Mouse (Mus musculus) stomach, embryonic 15.5 days (tissue): Measurements from ENCODE around the gene Mrgpra2b. TPM values are rescaled to one million over a fixed set of nuclear protein-coding genes. Genes with fewer than 3 reads are reported as not detected.
"Not testable (repeated sequence)": the region's sequence is repeated elsewhere in the genome, so short reads cannot be mapped to it uniquely, and the experiment has no call there.

Source experiments
- ATAC-seq: fragments of 200-750 bp; cut with Nextera tagmentation; 2 replicates; pipeline ENCODE4 v1.8.0; 2017; ENCODE audit warnings: low read depth, moderate number of reproducible peaks, moderate TSS enrichment; ENCODE audit not compliant: insufficient read depth, low FRiP score
- H3K27ac ChIP-seq: fragments of 300-500 bp; sonication (generic); 2 replicates; pipeline ENCODE4 v1.5.1; 2015; ENCODE audit warnings: mild to moderate bottlenecking, inconsistent platforms
- H3K27me3 ChIP-seq: fragments of 300-500 bp; sonication (generic); replicated peaks from 2 replicates; pipeline ENCODE4 v1.6.1; 2015; ENCODE audit warnings: inconsistent platforms
- H3K36me3 ChIP-seq: fragments of 300-500 bp; sonication (generic); 2 replicates; pipeline ENCODE4 v1.6.1; 2015; ENCODE audit warnings: inconsistent platforms
- H3K4me1 ChIP-seq: fragments of 300-500 bp; sonication (generic); 2 replicates; pipeline ENCODE4 v1.6.1; 2015; ENCODE audit warnings: inconsistent platforms
- H3K4me2 ChIP-seq: fragments of 300-500 bp; sonication (generic); 2 replicates; pipeline ENCODE4 v1.6.1; 2015; ENCODE audit warnings: mild to moderate bottlenecking, inconsistent platforms
- H3K4me3 ChIP-seq: fragments of 300-500 bp; sonication (generic); replicated peaks from 2 replicates; pipeline ENCODE4 v1.5.1; 2015; ENCODE audit warnings: inconsistent platforms
- H3K9ac ChIP-seq: fragments of 300-500 bp; sonication (generic); 2 replicates; pipeline ENCODE4 v1.6.1; 2015; ENCODE audit warnings: inconsistent platforms
- H3K9me3 ChIP-seq: fragments of 300-500 bp; sonication (generic); 2 replicates; pipeline ENCODE4 v1.6.1; 2016; ENCODE audit warnings: inconsistent platforms
- WGBS: fragments of 180-500 bp; shearing (Covaris S2); methylation state at CpG from one replicate; pipeline ENCODE4 v1.1.7; 2015; 5-methylcytosine and 5-hydroxymethylcytosine counted together
- polyA plus RNA-seq: library from polyadenylated mRNA; unstranded; fragments of >200 nt; fragmentation: Nextera tagmentation; extraction: Ambion mirVana; gene quantifications from 2 replicates; pipeline ENCODE4 v1.2.1, GENCODE M21; 2015

The Mrgpra2b gene
- 0.21 and 0.50 TPM in 2 replicates for polyA plus RNA-seq

- Histone ChIP-seq H3K27ac (no peak within 1 kb of the TSS), H3K9me3 (no peaks in the 10 kb centered on the region), H3K4me3 (no peak within 1 kb of the TSS), H3K4me1 (no peaks in the 10 kb centered on the region), H3K9ac (no peak within 1 kb of the TSS), H3K36me3 (no peaks in the 10 kb centered on the region), H3K27me3 (no peaks in the 10 kb centered on the region), H3K4me2 (no peak within 1 kb of the TSS)
- ATAC-seq, result no peak
Measured at GRCm38 (mm10) chr7:47528762-47529161, at the start of gene Mrgpra2b. TSS of gene Mrgpra2b (minus strand) at chr7:47528862.

GRCm38 (mm10) chr7:47516379-47516778 is 12.3 kb downstream of the Mrgpra2b start:
- 55% methylated on average over 1 of the region's 1 CpGs for WGBS
- ATAC-seq, result no peak
- no peaks in the 10 kb centered on the region for H3K27me3 ChIP-seq
- H3K4me2 ChIP-seq, result no peak overlapping the region
- no peaks in the 10 kb centered on the region for H3K9me3 ChIP-seq
- H3K27ac ChIP-seq, result no peak overlapping the region
- H3K4me1 ChIP-seq, result no peaks in the 10 kb centered on the region
- no peak overlapping the region for H3K4me3 ChIP-seq
- no peak overlapping the region for H3K9ac ChIP-seq
- no peaks in the 10 kb centered on the region for H3K36me3 ChIP-seq

- ATAC-seq, result no peak
- Histone ChIP-seq H3K9ac (no peak overlapping the region), H3K4me2 (no peak overlapping the region), H3K4me1 (no peaks in the 10 kb centered on the region), H3K27ac (no peak overlapping the region), H3K27me3 (no peaks in the 10 kb centered on the region), H3K9me3 (no peaks in the 10 kb centered on the region), H3K36me3 (no peaks in the 10 kb centered on the region), H3K4me3 (no peak overlapping the region)
- 72% methylated on average over 2 of the region's 2 CpGs for WGBS
Measured at GRCm38 (mm10) chr7:47515050-47515449, 13.6 kb downstream of the Mrgpra2b start.

GRCm38 (mm10) chr7:47502953-47503352 is 25.7 kb downstream of the Mrgpra2b start:
- Histone ChIP-seq H3K4me2 (no peak overlapping the region), H3K27ac (no peak overlapping the region), H3K9me3 (no peaks in the 10 kb centered on the region), H3K4me1 (no peaks in the 10 kb centered on the region), H3K4me3 (no peak overlapping the region), H3K27me3 (no peaks in the 10 kb centered on the region), H3K36me3 (no peaks in the 10 kb centered on the region), H3K9ac (no peak overlapping the region)
- no peak for ATAC-seq
- WGBS, result 84% methylated on average over 4 of the region's 4 CpGs

- H3K4me1 ChIP-seq, H3K9ac ChIP-seq, H3K27ac ChIP-seq, H3K4me2 ChIP-seq, ATAC-seq, H3K9me3 ChIP-seq, H3K27me3 ChIP-seq, H3K36me3 ChIP-seq, H3K4me3 ChIP-seq: not testable (repeated sequence)
Measured at GRCm38 (mm10) chr7:47491266-47491665, 37.4 kb downstream of the Mrgpra2b start.

GRCm38 (mm10) chr7:47489438-47489837 is 39.2 kb downstream of the Mrgpra2b start:
- not testable (repeated sequence) for H3K4me2 ChIP-seq, H3K9ac ChIP-seq, H3K4me1 ChIP-seq, H3K9me3 ChIP-seq, H3K4me3 ChIP-seq, H3K36me3 ChIP-seq, ATAC-seq, H3K27ac ChIP-seq, H3K27me3 ChIP-seq
- no CpG with 5 or more reads among the region's 1 CpGs for WGBS

GRCm38 (mm10) chr7:47483181-47483580 is 45.5 kb downstream of the Mrgpra2b start:
- not testable (repeated sequence) for ATAC-seq, H3K9me3 ChIP-seq, H3K27me3 ChIP-seq

GRCm38 (mm10) chr7:47473904-47474303 is 54.8 kb downstream of the Mrgpra2b start:
- H3K4me1 ChIP-seq, H3K9me3 ChIP-seq, H3K4me2 ChIP-seq, ATAC-seq, H3K36me3 ChIP-seq, H3K27ac ChIP-seq, H3K9ac ChIP-seq, H3K4me3 ChIP-seq, H3K27me3 ChIP-seq: not testable (repeated sequence)
- 25% methylated on average over 1 of the region's 3 CpGs for WGBS

More at GRCm38 (mm10) chr7:47483181-47483580, 45.5 kb downstream of the Mrgpra2b start:
- H3K27ac ChIP-seq, H3K36me3 ChIP-seq, H3K4me2 ChIP-seq, H3K4me1 ChIP-seq, H3K4me3 ChIP-seq, H3K9ac ChIP-seq: not testable (repeated sequence)

- not testable (repeated sequence) for H3K4me2 ChIP-seq, H3K27me3 ChIP-seq, ATAC-seq, H3K4me1 ChIP-seq, H3K4me3 ChIP-seq, H3K27ac ChIP-seq, H3K9ac ChIP-seq, H3K36me3 ChIP-seq, H3K9me3 ChIP-seq
Measured at GRCm38 (mm10) chr7:47465278-47465981, 63.2 kb downstream of the Mrgpra2b start.

- not testable (repeated sequence) for H3K36me3 ChIP-seq, H3K4me1 ChIP-seq, H3K27me3 ChIP-seq, H3K27ac ChIP-seq, H3K9ac ChIP-seq, H3K9me3 ChIP-seq, H3K4me2 ChIP-seq, ATAC-seq, H3K4me3 ChIP-seq
- no CpG with 5 or more reads among the region's 1 CpGs for WGBS
Measured at GRCm38 (mm10) chr7:47452015-47452414, 76.6 kb downstream of the Mrgpra2b start, which contains the start of gene Mrgpra2a. TSS of gene Mrgpra2a (minus strand) at chr7:47452139.

GRCm38 (mm10) chr7:47445729-47446128 is 82.9 kb downstream of the Mrgpra2b start:
- H3K9ac ChIP-seq, ATAC-seq, H3K36me3 ChIP-seq, H3K27ac ChIP-seq, H3K4me1 ChIP-seq, H3K4me2 ChIP-seq, H3K4me3 ChIP-seq, H3K9me3 ChIP-seq, H3K27me3 ChIP-seq: not testable (repeated sequence)

- H3K36me3 ChIP-seq, H3K4me3 ChIP-seq, H3K9me3 ChIP-seq, H3K4me1 ChIP-seq, H3K27ac ChIP-seq, ATAC-seq, H3K9ac ChIP-seq, H3K4me2 ChIP-seq, H3K27me3 ChIP-seq: not testable (repeated sequence)
- WGBS, result 38% methylated on average over 1 of the region's 2 CpGs
Measured at GRCm38 (mm10) chr7:47436463-47436862, 92.2 kb downstream of the Mrgpra2b start.
